Mouse (Mus musculus) liver, embryonic 13.5 days (tissue): ENCODE data around the gene Elp4. TPM values are rescaled to one million over a fixed set of nuclear protein-coding genes. Genes with fewer than 3 reads are reported as not detected.

ENCODE experiments used
- ATAC-seq: fragments of 200-750 bp; cut with Nextera tagmentation; 2 replicates; pipeline ENCODE4 v1.8.0; 2017; ENCODE audit warnings: low read depth, mild to moderate bottlenecking, moderate number of reproducible peaks, moderate library complexity
- DNase-seq: peaks from one replicate; pipeline ENCODE4 v3.0.0; 2022
- H3K27ac ChIP-seq: fragments of 300-500 bp; sonication (generic); 2 replicates; pipeline ENCODE4 v1.5.1; 2015; ENCODE audit warnings: moderate library complexity, mild to moderate bottlenecking, inconsistent platforms
- H3K27me3 ChIP-seq: fragments of 300-500 bp; sonication (generic); 2 replicates; pipeline ENCODE4 v1.6.1; 2015; ENCODE audit warnings: mild to moderate bottlenecking, inconsistent platforms
- H3K36me3 ChIP-seq: fragments of 300-500 bp; sonication (generic); 2 replicates; pipeline ENCODE4 v1.6.1; 2015; ENCODE audit warnings: mild to moderate bottlenecking, inconsistent platforms
- H3K4me1 ChIP-seq: fragments of 300-500 bp; sonication (generic); replicated peaks from 2 replicates; pipeline ENCODE4 v1.6.1; 2015; ENCODE audit warnings: inconsistent platforms
- H3K4me2 ChIP-seq: fragments of 300-500 bp; sonication (generic); 2 replicates; pipeline ENCODE4 v1.6.1; 2015; ENCODE audit warnings: inconsistent platforms, mild to moderate bottlenecking, moderate library complexity
- H3K4me3 ChIP-seq: fragments of 300-500 bp; sonication (generic); replicated peaks from 2 replicates; pipeline ENCODE4 v1.5.1; 2015; ENCODE audit warnings: mild to moderate bottlenecking, inconsistent platforms
- H3K9ac ChIP-seq: fragments of 300-500 bp; sonication (generic); 2 replicates; pipeline ENCODE4 v1.6.1; 2015; ENCODE audit warnings: mild to moderate bottlenecking, inconsistent platforms
- H3K9me3 ChIP-seq: fragments of 300-500 bp; sonication (generic); replicated peaks from 2 replicates; pipeline ENCODE4 v1.6.1; 2016; ENCODE audit warnings: inconsistent platforms
- WGBS: fragments of 180-500 bp; shearing (Covaris S2); methylation state at CpG from one replicate; pipeline ENCODE4 v1.1.7; 2015; ENCODE audit not compliant: insufficient replicate concordance; 5-methylcytosine and 5-hydroxymethylcytosine counted together
- polyA plus RNA-seq: library from polyadenylated mRNA; unstranded; fragments of >200 nt; fragmentation: Nextera tagmentation; extraction: Ambion mirVana; gene quantifications from 2 replicates; pipeline ENCODE4 v1.2.1, GENCODE M21; 2015

Gene Elp4
- polyA plus RNA-seq, 1 experiment from 2014 or later = 19.7 TPM

DNA sequence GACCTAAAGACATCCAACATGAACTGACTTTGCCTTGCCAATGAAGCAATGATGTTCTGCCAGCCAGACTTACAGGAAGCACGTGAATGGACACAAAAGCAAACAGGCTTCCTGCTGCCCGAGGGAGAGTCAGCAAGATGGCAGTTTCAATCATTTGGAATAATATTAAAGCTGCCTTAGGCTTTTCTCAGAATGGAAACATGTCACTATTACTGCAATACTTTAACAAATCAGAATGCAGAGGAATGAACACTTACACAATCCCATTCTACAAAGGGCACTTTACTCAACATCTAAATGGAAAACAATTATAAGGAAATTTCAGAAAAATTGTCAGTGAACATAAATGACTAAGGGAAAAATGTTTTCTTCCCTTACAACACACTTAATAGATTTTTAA lies 117.4 kb downstream of the Elp4 start:
- no peaks in the 10 kb centered on the region for H3K36me3 ChIP-seq
- ATAC-seq (no peak), DNase-seq (no peak)
- no peak overlapping the region for H3K4me2 ChIP-seq
- no peak overlapping the region for H3K27ac ChIP-seq
- H3K27me3 ChIP-seq = no peaks in the 10 kb centered on the region
- no peak overlapping the region for H3K9ac ChIP-seq
- H3K4me1 ChIP-seq = no peaks in the 10 kb centered on the region
- H3K9me3 ChIP-seq = no peaks in the 10 kb centered on the region
- WGBS = 41% methylated on average over 2 of the region's 2 CpGs
- no peak overlapping the region for H3K4me3 ChIP-seq

DNA sequence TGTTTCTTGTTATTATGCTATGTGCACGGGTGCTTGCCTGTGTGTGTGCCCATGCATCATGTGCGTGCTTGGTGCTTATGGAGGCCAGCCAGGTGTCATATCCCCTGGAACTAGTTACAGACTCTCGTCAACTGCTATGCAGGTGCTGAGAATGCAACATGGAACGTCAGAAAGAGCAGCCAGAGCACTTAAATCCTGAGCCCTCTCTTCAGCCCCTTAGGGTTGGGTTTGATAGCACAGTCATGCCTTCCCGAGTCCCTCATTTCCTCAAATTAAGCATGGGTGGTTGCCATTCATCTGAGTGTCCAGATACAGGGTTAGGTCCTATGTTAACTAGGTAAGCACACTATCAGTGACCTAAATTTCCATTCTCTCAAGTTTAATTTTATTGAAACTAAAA lies 121.5 kb downstream of the Elp4 start:
- 70% methylated on average over 5 of the region's 5 CpGs for WGBS
- no peak overlapping the region for H3K4me2 ChIP-seq
- H3K4me1 ChIP-seq = no peaks in the 10 kb centered on the region
- DNase-seq (no peak), ATAC-seq (no peak)
- no peak overlapping the region for H3K9ac ChIP-seq
- H3K27me3 ChIP-seq = no peaks in the 10 kb centered on the region
- no peak overlapping the region for H3K4me3 ChIP-seq
- no peak overlapping the region for H3K27ac ChIP-seq
- H3K9me3 ChIP-seq = no peaks in the 10 kb centered on the region
- H3K36me3 ChIP-seq = no peaks in the 10 kb centered on the region

DNA sequence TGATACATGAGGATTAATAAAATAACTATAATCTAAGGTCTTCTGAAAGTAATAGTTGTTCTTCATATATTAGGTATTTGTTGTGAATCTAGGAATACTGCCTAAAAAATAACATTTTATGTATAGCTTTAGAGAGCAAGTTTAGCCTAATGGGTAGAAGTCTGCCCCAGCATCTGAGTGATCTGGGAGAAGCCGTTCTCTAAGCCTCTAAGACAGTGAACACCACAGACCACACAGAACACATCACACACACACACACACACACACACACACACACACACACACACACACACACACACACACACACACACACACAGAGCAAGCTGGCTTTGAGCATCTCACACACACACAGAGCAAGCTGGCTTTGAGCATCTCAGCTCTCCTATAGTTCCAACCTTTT lies 123.6 kb downstream of the Elp4 start:
- no peak for DNase-seq
- Histone ChIP-seq H3K4me2 (no peak overlapping the region), H3K27me3 (no peaks in the 10 kb centered on the region), H3K27ac (no peak overlapping the region), H3K9ac (no peak overlapping the region), H3K36me3 (no peaks in the 10 kb centered on the region), H3K4me3 (no peak overlapping the region), H3K4me1 (no peaks in the 10 kb centered on the region), H3K9me3 (no peaks in the 10 kb centered on the region)
- no peak for ATAC-seq
- WGBS = 56% methylated on average over 1 of the region's 1 CpGs

DNA sequence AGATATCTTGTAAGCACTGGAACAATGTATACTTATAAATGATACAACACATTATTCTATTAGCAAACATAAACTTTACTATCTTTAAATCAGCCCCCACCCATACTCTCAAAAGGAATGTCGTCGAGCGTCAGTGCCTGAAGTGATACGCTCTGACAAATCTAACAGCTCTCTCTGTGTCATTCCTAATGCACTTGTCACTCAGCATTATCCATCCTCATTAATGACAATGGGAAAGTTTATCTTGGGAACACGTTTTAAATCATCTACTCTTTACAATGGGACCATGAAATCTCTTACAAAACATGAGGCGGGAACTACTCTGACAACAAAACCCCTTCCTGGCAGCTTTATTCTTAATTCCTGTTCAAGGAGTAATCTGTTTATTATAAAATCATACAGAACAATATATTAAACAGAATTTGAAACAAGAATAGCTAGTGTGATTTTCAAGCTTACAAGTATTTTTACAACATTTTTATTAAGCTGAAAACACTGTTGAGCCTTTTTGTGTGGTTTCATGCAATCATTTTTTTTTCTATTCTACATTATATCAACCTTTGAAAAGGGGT lies 125.0 kb downstream of the Elp4 start:
- ATAC-seq (no peak), DNase-seq (no peak)
- H3K27me3 ChIP-seq = no peaks in the 10 kb centered on the region
- no peak overlapping the region for H3K27ac ChIP-seq
- H3K4me2 ChIP-seq = no peak overlapping the region
- H3K9ac ChIP-seq = no peak overlapping the region
- H3K36me3 ChIP-seq = no peaks in the 10 kb centered on the region
- WGBS = 69% methylated on average over 6 of the region's 6 CpGs
- no peaks in the 10 kb centered on the region for H3K9me3 ChIP-seq
- H3K4me1 ChIP-seq = no peaks in the 10 kb centered on the region
- no peak overlapping the region for H3K4me3 ChIP-seq

DNA sequence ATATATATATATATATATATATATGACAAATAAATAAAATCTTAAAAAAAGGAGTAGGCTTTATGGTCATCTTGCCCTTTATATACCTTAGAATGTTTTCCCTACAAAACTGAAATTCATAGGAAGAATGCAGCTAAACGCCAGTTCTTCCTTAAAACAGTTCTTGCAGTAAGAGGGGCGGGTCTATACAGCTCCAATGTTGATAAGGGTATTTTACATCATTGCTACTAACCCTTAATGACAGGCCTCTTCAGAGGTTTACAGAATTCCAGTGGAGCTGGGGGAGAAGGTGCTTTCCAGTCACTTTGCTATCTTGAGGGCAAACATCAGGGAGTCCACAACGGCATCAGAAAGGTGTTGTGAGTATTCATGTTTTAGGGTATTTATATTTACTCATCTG lies 133.1 kb downstream of the Elp4 start:
- Histone ChIP-seq H3K27me3 (no peaks in the 10 kb centered on the region), H3K36me3 (peaks cover 8% of the 10 kb centered on the region; the same call in 1 of the 2 replicates), H3K4me1 (peaks cover 29% of the 10 kb centered on the region), H3K27ac (no peak overlapping the region), H3K4me2 (no peak overlapping the region), H3K4me3 (no peak overlapping the region), H3K9ac (no peak overlapping the region), H3K9me3 (0 out of 2 replicates have a peak, but pooled peaks cover 3% of the 10 kb centered on the region)
- DNase-seq (no peak), ATAC-seq (peak; percentile 57; the same call in 1 of the 2 replicates)
- WGBS = 69% methylated on average over 3 of the region's 3 CpGs

DNA sequence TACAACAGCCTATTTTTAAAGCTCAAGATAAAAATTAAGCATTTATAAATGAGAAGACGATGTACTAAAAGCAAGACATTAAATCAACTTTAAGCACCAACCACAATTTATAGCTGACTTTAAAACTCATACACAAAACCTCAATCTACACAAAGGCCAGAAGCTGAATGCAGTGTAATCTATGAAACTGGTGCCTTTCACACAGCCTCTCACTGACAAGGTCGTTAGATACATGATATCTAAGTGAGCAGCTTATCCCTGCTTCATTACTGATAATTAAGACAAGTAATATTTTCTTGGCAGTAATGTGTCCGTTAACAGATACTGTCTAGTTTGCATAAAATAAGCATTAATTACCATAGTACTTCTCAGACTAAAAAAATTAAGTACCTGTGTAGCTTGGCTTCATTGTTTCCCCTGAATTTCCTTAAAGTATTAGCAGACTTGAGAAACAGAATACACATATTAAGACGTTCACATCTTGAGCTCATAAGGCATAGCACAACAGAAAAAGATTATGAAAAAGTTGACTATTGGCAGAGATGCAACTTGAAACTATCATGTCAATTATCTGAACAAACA lies 134.5 kb downstream of the Elp4 start:
- ATAC-seq (peak; percentile 92), DNase-seq (peak; percentile 24)
- peak overlapping the region; percentile 44; the same call in 1 of the 2 replicates for H3K27ac ChIP-seq
- WGBS = 33% methylated on average over 4 of the region's 4 CpGs
- no peak overlapping the region for H3K4me3 ChIP-seq
- H3K9ac ChIP-seq = no peak overlapping the region
- peaks cover 8% of the 10 kb centered on the region; the same call in 1 of the 2 replicates for H3K36me3 ChIP-seq
- H3K9me3 ChIP-seq = 0 out of 2 replicates have a peak, but pooled peaks cover 3% of the 10 kb centered on the region
- peaks cover 29% of the 10 kb centered on the region for H3K4me1 ChIP-seq
- H3K27me3 ChIP-seq = no peaks in the 10 kb centered on the region
- no peak overlapping the region for H3K4me2 ChIP-seq

DNA sequence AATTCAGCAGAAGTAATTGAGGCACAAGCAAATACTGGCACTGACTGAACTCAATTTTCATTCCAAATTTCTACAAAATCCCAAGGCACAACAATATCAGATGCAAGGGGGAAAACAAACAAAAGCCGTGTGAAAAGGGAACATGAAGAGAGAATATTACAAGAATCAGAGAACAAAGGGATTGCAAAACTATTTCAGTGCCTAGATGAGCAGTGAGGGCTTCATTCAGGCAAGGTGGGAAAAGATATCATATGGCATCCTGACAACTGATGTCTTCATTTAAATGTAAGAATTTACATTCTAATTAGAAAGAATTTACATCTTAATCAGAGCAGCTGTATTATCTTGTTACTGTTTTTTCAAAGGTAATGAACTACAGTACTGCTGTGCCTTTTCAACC lies 150.9 kb downstream of the Elp4 start:
- no peaks in the 10 kb centered on the region for H3K4me1 ChIP-seq
- H3K4me2 ChIP-seq = no peak overlapping the region
- H3K27me3 ChIP-seq = no peaks in the 10 kb centered on the region
- WGBS = 72% methylated on average over 1 of the region's 1 CpGs
- H3K27ac ChIP-seq = no peak overlapping the region
- no peaks in the 10 kb centered on the region for H3K9me3 ChIP-seq
- H3K4me3 ChIP-seq = no peak overlapping the region
- no peaks in the 10 kb centered on the region for H3K36me3 ChIP-seq
- H3K9ac ChIP-seq = no peak overlapping the region
- ATAC-seq (no peak), DNase-seq (no peak)

DNA sequence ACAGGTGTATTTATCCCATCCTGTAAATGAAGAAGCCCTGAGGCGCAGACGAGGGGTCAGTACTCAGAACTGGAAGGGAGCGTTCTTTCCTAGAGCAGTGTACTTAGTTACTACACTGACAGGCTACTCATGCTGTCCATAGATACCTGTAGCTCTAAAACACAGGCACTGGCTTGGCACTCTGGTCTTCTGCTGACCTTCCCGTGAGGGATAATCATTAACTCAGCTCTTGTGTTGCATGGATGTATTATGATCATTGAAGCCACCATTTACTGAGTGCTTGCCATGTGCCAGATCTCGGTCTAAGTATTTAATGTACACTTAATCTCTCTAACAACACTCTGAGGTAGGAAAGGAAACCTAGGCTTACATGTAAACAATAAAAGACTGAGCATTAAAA lies 155.3 kb downstream of the Elp4 start:
- 69% methylated on average over 5 of the region's 5 CpGs for WGBS

DNA sequence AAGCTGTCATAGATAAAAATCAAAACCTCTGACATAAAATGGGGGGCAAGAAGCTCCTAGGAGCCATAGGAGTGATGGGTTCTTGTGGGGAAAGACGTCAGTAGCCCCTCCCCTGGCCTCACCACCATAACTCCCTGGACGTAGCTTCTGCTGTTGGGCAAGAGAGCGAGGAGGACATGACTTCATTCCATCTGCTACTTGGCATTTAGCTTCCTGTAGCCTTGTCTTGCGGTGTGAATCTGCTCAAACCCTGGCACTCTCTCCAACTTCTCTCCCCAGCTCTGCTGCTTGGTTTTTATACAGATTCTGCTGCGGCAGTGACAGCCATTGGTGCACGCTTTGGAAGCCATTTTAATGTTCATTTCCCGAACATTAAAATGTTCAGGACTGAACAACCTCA lies 157.5 kb downstream of the Elp4 start:
- DNase-seq (no peak), ATAC-seq (no peak)
- no peak overlapping the region for H3K27ac ChIP-seq
- H3K27me3 ChIP-seq = no peaks in the 10 kb centered on the region
- no peak overlapping the region for H3K4me3 ChIP-seq
- H3K9me3 ChIP-seq = no peaks in the 10 kb centered on the region
- no peak overlapping the region for H3K4me2 ChIP-seq
- no peaks in the 10 kb centered on the region for H3K36me3 ChIP-seq
- no peak overlapping the region for H3K9ac ChIP-seq
- no peaks in the 10 kb centered on the region for H3K4me1 ChIP-seq
- WGBS = 68% methylated on average over 7 of the region's 7 CpGs

More for the DNA sequence above, 155.3 kb downstream of the Elp4 start:
- DNase-seq (no peak), ATAC-seq (peak; percentile 45; the same call in 1 of the 2 replicates)
- no peak overlapping the region for H3K27ac ChIP-seq
- H3K4me2 ChIP-seq = no peak overlapping the region
- H3K4me1 ChIP-seq = no peaks in the 10 kb centered on the region
- H3K9ac ChIP-seq = no peak overlapping the region
- H3K27me3 ChIP-seq = no peaks in the 10 kb centered on the region
- H3K9me3 ChIP-seq = no peaks in the 10 kb centered on the region
- H3K36me3 ChIP-seq = no peaks in the 10 kb centered on the region
- H3K4me3 ChIP-seq = no peak overlapping the region

DNA sequence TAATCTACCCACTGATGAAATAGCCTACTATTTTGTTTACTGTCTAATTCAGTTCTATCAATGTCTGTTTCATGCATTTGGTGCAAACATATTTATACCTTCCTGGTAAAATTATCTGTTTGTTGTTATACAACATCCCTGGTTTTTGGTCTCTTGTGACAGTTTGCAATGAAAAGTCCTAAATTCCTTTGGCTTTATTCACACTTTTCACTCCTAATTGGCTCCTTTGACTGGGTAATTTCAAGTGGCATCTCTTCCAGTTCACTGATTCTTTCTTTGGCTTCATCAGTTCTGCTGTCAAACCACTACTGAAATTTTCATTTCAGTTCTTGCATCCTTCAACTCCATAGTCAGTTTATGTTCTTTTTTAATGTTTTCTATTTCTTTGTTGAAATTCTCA lies 168.2 kb downstream of the Elp4 start:
- no peak overlapping the region for H3K27ac ChIP-seq
- no peaks in the 10 kb centered on the region for H3K36me3 ChIP-seq
- H3K9ac ChIP-seq = no peak overlapping the region
- H3K9me3 ChIP-seq = no peaks in the 10 kb centered on the region
- DNase-seq (no peak), ATAC-seq (no peak)
- no peak overlapping the region for H3K4me2 ChIP-seq
- no peaks in the 10 kb centered on the region for H3K27me3 ChIP-seq
- H3K4me3 ChIP-seq = no peak overlapping the region
- no peaks in the 10 kb centered on the region for H3K4me1 ChIP-seq

DNA sequence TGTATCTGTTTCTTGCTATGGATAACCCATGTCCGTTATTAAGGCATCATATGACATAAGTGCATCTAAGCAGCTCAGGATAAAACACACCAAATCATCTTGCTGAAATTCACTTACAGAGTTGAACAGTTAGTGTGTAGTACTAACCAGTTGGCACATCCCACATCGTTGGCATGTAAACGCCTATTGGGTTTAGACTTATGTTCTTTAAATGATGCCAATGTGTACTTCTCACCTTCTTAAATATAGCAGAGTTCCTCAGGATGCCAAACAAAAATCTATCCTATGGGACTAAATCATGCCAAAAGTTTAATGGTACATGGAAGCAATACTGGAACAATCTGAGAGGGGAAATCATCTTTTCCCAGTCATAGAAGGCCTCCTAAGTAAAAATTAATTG lies 173.7 kb downstream of the Elp4 start:
- Histone ChIP-seq H3K9ac (no peak overlapping the region), H3K27me3 (no peaks in the 10 kb centered on the region), H3K9me3 (no peaks in the 10 kb centered on the region), H3K4me2 (no peak overlapping the region), H3K4me1 (no peaks in the 10 kb centered on the region), H3K27ac (no peak overlapping the region), H3K36me3 (no peaks in the 10 kb centered on the region), H3K4me3 (no peak overlapping the region)
- no peak for ATAC-seq
- DNase-seq = no peak
- 72% methylated on average over 3 of the region's 3 CpGs for whole genome bisulfite sequencing

DNA sequence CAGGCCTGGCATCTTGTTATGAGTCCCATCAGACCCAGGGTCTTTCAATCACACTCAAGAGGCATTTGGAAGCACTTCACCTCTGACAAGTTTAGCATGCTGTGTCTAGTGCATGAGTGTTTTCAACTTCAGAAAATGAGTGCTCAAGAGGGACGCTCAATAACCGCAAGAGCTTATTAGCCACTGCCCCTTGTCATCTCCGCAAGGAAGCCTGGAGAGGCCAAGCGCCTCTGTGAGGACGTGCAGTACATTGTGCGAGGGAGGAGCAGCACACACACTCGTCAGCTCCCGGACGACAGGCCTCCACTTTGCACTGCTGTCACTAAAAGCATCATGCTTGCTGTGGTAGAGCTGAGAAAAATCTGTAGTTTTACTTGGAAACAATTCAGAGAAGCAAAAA lies 177.7 kb downstream of the Elp4 start:
- H3K4me3 ChIP-seq = no peak overlapping the region
- WGBS = 84% methylated on average over 9 of the region's 9 CpGs
- H3K9ac ChIP-seq = no peak overlapping the region
- H3K9me3 ChIP-seq = no peaks in the 10 kb centered on the region
- DNase-seq (no peak), ATAC-seq (no peak)
- H3K4me2 ChIP-seq = no peak overlapping the region
- no peak overlapping the region for H3K27ac ChIP-seq
- no peaks in the 10 kb centered on the region for H3K27me3 ChIP-seq
- no peaks in the 10 kb centered on the region for H3K4me1 ChIP-seq
- no peaks in the 10 kb centered on the region for H3K36me3 ChIP-seq
